Mouse (Mus musculus) stomach, embryonic 14.5 days (tissue): ENCODE results near the gene Sun1. TPM values are rescaled to one million over a fixed set of nuclear protein-coding genes. Genes with fewer than 3 reads are reported as not detected.

ENCODE experiments used
- ATAC-seq: fragments of 200-750 bp; cut with Nextera tagmentation; 2 replicates; pipeline ENCODE4 v1.8.0; 2017; ENCODE audit warnings: low read depth, moderate TSS enrichment; ENCODE audit not compliant: insufficient number of reproducible peaks, insufficient read depth, low FRiP score
- H3K27ac ChIP-seq: fragments of 300-500 bp; sonication (generic); 2 replicates; pipeline ENCODE4 v1.5.1; 2014; ENCODE audit warnings: mild to moderate bottlenecking, low read length, moderate library complexity, mixed read lengths
- H3K27me3 ChIP-seq: fragments of 300-500 bp; sonication (generic); 2 replicates; pipeline ENCODE4 v1.6.1; 2014; ENCODE audit warnings: low read length, control low read depth, mixed read lengths; ENCODE audit not compliant: control insufficient read depth, insufficient read depth
- H3K36me3 ChIP-seq: fragments of 300-500 bp; sonication (generic); 2 replicates; pipeline ENCODE4 v1.6.1; 2014; ENCODE audit warnings: mild to moderate bottlenecking, control low read depth, low read length, moderate library complexity, mixed read lengths; ENCODE audit not compliant: control insufficient read depth, insufficient read depth
- H3K4me1 ChIP-seq: fragments of 300-500 bp; sonication (generic); 2 replicates; pipeline ENCODE4 v1.6.1; 2014; ENCODE audit warnings: low read length, control low read depth, mixed read lengths; ENCODE audit not compliant: control insufficient read depth, insufficient read depth
- H3K4me2 ChIP-seq: fragments of 300-500 bp; sonication (generic); replicated peaks from 2 replicates; pipeline ENCODE4 v1.6.1; 2014; ENCODE audit warnings: low read depth, low read length, control low read depth
- H3K4me3 ChIP-seq: fragments of 300-500 bp; sonication (generic); 2 replicates; pipeline ENCODE4 v1.5.1; 2014; ENCODE audit warnings: low read depth, low read length, control low read depth
- H3K9ac ChIP-seq: fragments of 300-500 bp; sonication (generic); replicated peaks from 2 replicates; pipeline ENCODE4 v1.6.1; 2014; ENCODE audit warnings: low read depth, mild to moderate bottlenecking, control low read depth, low read length, moderate library complexity, mixed read lengths
- H3K9me3 ChIP-seq: fragments of 300-500 bp; sonication (generic); 2 replicates; pipeline ENCODE4 v1.6.1; 2016; ENCODE audit warnings: low read depth, low read length, control low read depth; ENCODE audit not compliant: control insufficient read depth
- WGBS: fragments of 180-500 bp; shearing (Covaris S2); extraction: QIAGEN DNeasy Blood & Tissue Kit; methylation state at CpG from one replicate; pipeline ENCODE4 v1.1.7; 2014; 5-methylcytosine and 5-hydroxymethylcytosine counted together
- polyA plus RNA-seq: library from polyadenylated mRNA; unstranded; fragments of >200 nt; fragmentation: Nextera tagmentation; extraction: Ambion mirVana; gene quantifications from 2 replicates; pipeline ENCODE4 v1.2.1, GENCODE M21; 2014

Gene Sun1
- polyA plus RNA-seq, 1 experiment from 2014 or later: 66.6 TPM

DNA sequence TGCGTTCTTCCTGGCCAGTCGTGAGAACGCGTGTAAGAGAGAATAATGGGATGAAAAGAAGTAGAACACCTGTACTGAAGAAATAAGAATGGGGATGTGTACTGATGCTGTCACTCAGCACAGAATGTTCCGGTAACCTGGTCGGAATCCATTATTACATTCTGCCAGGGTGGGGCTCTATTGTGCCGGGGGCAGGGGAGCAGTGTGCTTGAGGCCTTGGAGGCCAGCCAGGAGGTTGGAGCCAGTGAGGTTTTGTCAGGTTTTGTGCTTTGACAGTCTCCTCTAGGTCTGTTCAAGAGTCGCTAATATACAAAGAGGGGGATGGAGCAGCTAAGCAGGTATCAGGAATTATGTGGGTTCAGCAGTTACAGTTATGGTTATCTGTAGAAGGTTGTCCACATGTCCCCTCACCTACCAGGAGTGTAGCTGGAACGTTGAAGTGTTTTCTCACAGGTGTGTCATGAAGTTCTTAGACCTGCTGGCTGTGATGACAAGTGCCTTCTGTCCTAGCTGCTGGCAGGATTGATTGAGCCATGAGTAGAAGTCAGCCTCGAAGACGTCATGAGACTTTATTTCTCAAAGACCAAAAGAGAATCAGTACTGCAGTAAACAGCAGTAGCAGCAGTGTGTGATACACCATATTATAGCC, 11.4 kb downstream of the Sun1 start:
- WGBS: 86% methylated on average over 11 of the region's 11 CpGs
- H3K4me2 ChIP-seq: no peak overlapping the region
- no peaks in the 10 kb centered on the region for H3K9me3 ChIP-seq
- no peak overlapping the region for H3K9ac ChIP-seq
- peaks cover 15% of the 10 kb centered on the region; the same call in 1 of the 2 replicates for H3K36me3 ChIP-seq
- no peaks in the 10 kb centered on the region for H3K4me1 ChIP-seq
- ATAC-seq: no peak
- H3K4me3 ChIP-seq: no peak overlapping the region
- H3K27me3 ChIP-seq: no peaks in the 10 kb centered on the region
- no peak overlapping the region for H3K27ac ChIP-seq

DNA sequence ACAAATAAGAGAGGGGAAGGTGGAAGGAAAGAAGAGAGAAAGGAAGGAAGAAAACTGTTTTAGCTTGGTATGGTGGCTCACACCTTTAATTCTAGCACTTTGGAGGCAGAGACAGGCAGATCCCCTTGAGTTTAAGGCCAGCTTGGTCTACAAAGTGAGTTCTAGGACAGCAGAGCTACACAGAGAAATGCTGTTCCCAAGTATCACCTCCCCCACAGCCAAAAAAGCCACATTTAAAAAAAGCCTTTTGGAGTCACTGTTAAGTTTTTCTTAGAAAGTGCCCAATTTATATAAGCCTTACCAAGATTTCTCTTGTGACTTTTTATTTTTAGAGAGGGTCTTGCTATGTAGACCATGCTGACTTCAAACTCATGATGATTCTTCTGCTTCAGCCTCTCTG, 13.9 kb downstream of the Sun1 start:
- no peaks in the 10 kb centered on the region for H3K27me3 ChIP-seq
- no peak overlapping the region for H3K27ac ChIP-seq
- H3K9ac ChIP-seq: no peak overlapping the region
- peaks cover 16% of the 10 kb centered on the region; the same call in 1 of the 2 replicates for H3K36me3 ChIP-seq
- H3K9me3 ChIP-seq: no peaks in the 10 kb centered on the region
- H3K4me1 ChIP-seq: no peaks in the 10 kb centered on the region
- no peak for ATAC-seq
- no peak overlapping the region for H3K4me2 ChIP-seq
- no peak overlapping the region for H3K4me3 ChIP-seq

- 94% methylated on average over 5 of the region's 5 CpGs for WGBS
- ATAC-seq: no peak
- peaks cover 19% of the 10 kb centered on the region; the same call in 1 of the 2 replicates for H3K36me3 ChIP-seq
Observed at GRCm38 (mm10) chr5:139215184-139215583, 14.7 kb downstream of the Sun1 start.

GRCm38 (mm10) chr5:139216121-139216520, 15.7 kb downstream of the Sun1 start:
- ATAC-seq: no peak
- H3K9ac ChIP-seq: no peak overlapping the region
- no peaks in the 10 kb centered on the region for H3K4me1 ChIP-seq
- no peak overlapping the region for H3K4me3 ChIP-seq
- peaks cover 19% of the 10 kb centered on the region for H3K36me3 ChIP-seq
- no peaks in the 10 kb centered on the region for H3K9me3 ChIP-seq
- 88% methylated on average over 2 of the region's 2 CpGs for WGBS
- H3K27ac ChIP-seq: no peak overlapping the region
- no peaks in the 10 kb centered on the region for H3K27me3 ChIP-seq
- no peak overlapping the region for H3K4me2 ChIP-seq

More at GRCm38 (mm10) chr5:139215184-139215583, 14.7 kb downstream of the Sun1 start:
- Histone ChIP-seq H3K9me3 (no peaks in the 10 kb centered on the region), H3K4me3 (no peak overlapping the region), H3K4me2 (no peak overlapping the region), H3K9ac (no peak overlapping the region), H3K4me1 (no peaks in the 10 kb centered on the region), H3K27ac (no peak overlapping the region), H3K27me3 (no peaks in the 10 kb centered on the region)

DNA sequence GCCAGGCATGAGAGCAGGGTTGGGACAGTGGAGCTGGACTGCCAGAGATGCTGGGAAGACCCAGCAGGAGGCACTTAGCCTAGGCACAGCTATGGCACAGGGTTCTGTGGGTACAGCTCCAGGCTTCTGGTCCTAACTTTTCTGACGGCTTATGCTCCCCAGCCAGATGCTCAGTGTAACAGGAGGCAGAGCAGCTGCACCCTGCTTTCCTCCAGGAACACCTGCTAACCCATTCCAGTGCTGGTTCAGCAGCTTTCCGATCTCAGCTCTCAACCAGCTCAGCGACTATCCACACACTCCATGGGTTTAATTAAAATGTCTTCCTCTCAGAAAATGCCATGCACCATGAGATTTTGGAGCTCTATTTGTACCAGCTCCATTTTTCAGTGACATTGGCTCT, 16.3 kb downstream of the Sun1 start:
- no peak overlapping the region for H3K4me2 ChIP-seq
- ATAC-seq: no peak
- WGBS: 85% methylated on average over 3 of the region's 3 CpGs
- no peaks in the 10 kb centered on the region for H3K27me3 ChIP-seq
- peaks cover 20% of the 10 kb centered on the region for H3K36me3 ChIP-seq
- H3K4me3 ChIP-seq: no peak overlapping the region
- H3K4me1 ChIP-seq: no peaks in the 10 kb centered on the region
- no peak overlapping the region for H3K9ac ChIP-seq
- no peak overlapping the region for H3K27ac ChIP-seq
- no peaks in the 10 kb centered on the region for H3K9me3 ChIP-seq

DNA sequence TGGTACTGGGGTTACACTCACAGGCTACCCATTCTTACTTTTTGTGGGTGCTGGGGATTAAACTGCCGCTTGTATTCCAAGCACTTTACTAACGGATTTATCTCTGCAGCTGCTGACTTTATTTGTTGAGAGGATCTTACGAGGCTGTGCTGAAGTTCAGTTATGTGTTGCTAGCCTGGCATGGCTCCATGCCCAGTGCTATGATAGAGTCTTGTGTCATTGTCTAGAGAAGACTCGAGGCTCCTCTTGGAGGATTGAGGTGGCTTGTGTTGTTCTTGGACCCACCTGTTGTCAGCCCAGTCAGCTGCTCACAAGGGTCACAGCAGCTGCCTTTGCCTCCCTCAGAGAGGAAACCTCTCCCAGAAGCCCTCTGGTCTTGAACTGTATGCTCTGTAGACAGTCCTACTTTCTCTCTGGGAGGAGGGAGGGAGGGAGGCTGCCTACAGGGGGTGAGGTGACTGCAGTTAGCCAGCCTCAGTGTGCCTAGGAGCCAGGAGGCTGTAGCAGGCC, 19.6 kb downstream of the Sun1 start:
- WGBS: 88% methylated on average over 4 of the region's 4 CpGs
- H3K9me3 ChIP-seq: no peaks in the 10 kb centered on the region
- H3K4me3 ChIP-seq: no peak overlapping the region
- no peaks in the 10 kb centered on the region for H3K27me3 ChIP-seq
- H3K9ac ChIP-seq: no peak overlapping the region
- H3K4me2 ChIP-seq: no peak overlapping the region
- peaks cover 37% of the 10 kb centered on the region for H3K36me3 ChIP-seq
- no peak overlapping the region for H3K27ac ChIP-seq
- no peak for ATAC-seq
- no peaks in the 10 kb centered on the region for H3K4me1 ChIP-seq

- Histone ChIP-seq H3K9ac (no peak overlapping the region), H3K9me3 (no peaks in the 10 kb centered on the region), H3K4me1 (no peaks in the 10 kb centered on the region), H3K4me2 (no peak overlapping the region), H3K4me3 (no peak overlapping the region), H3K36me3 (peaks cover 38% of the 10 kb centered on the region), H3K27me3 (no peaks in the 10 kb centered on the region), H3K27ac (no peak overlapping the region)
- no peak for ATAC-seq
- 90% methylated on average over 4 of the region's 4 CpGs for WGBS
Observed at GRCm38 (mm10) chr5:139220610-139221009, 20.2 kb downstream of the Sun1 start.

DNA sequence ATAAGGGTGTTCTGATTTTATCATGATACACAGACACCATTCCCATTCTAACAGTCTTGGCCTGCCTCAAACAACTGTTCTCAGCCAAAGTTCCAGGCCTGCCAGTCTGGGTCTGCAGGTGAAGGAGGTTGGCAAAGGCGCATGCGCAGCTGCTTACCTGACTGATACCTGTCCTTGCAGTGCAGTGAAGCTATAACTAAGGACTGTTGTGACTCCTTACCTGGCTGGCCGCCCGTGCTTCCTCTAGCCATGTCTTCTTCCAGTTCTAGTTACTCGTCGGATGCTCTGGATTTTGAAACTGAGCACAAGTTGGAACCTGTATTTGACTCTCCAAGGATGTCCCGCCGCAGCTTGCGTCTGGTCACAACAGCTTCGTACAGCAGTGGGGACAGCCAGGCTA, 22.9 kb downstream of the Sun1 start:
- no peak for ATAC-seq
- Histone ChIP-seq H3K27me3 (no peaks in the 10 kb centered on the region), H3K4me2 (no peak overlapping the region), H3K4me3 (no peak overlapping the region), H3K27ac (no peak overlapping the region), H3K36me3 (peaks cover 52% of the 10 kb centered on the region), H3K4me1 (no peaks in the 10 kb centered on the region), H3K9me3 (no peaks in the 10 kb centered on the region), H3K9ac (no peak overlapping the region)
- WGBS: 95% methylated on average over 10 of the region's 10 CpGs

DNA sequence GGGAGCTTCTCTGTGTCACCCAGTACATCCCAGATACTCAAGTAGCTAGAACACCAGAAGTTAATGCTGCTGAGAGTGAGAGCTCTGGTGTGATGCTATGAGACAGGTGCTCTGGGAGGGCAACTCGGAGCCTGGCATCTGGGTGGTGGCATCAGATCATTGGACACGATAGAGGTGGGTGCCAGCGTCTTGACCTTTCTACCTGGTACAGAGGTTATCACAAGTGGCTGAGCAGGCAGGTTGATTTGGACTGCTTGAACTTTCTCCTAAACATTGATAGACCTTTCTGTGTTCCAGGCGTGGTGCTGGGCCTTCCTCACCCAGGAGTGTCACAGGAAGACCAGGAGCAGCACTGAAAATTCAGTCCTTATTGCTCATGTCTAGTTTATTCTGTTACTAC, 26.8 kb downstream of the Sun1 start:
- Histone ChIP-seq H3K27me3 (no peaks in the 10 kb centered on the region), H3K36me3 (peaks cover 62% of the 10 kb centered on the region), H3K4me2 (no peak overlapping the region), H3K4me1 (no peaks in the 10 kb centered on the region), H3K4me3 (no peak overlapping the region), H3K9ac (no peak overlapping the region), H3K27ac (no peak overlapping the region), H3K9me3 (no peaks in the 10 kb centered on the region)
- WGBS: 92% methylated on average over 4 of the region's 4 CpGs
- ATAC-seq: no peak
